Mouse (Mus musculus): Measurements from ENCODE around the gene Ctbp1. TPM values are rescaled to one million over a fixed set of nuclear protein-coding genes. Genes with fewer than 3 reads are reported as not detected.

Ctbp1 gene
- polyA plus RNA-seq, 1 experiment from 2014 or later: 418 TPM

DNA sequence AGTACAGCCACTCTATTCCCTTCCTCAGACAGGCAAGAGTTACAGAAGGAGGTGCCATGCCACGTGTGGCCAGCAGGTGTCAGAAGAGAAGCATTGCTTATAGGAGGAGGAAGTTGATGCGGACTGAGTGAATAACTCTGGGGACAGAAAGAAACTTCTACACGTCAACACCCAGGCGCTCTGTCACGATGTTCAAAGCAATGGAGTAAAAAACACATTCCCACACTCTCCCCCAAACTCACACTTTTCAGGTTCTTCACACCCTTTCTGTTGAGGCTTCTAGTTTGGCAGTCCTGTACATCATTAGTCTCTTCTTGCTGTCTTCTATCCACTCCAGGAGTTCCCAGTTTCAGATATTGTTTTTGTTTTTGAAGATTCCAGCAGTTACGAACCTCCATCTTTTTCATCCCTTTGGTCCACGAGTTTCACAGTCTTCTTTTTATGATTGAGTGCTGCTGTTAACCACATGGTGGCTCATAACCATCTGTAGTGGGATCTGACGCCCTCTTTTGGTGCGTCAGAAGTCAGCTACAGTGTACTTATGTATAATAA, 71.0 kb downstream of the Ctbp1 start:
- 14% methylated on average over 9 of the region's 9 CpGs for WGBS
- Histone ChIP-seq H3K4me3 (peak overlapping the region; percentile 9; the same call in 1 of the 2 replicates), H3K9me3 (no peaks in the 10 kb centered on the region), H3K27ac (no peak overlapping the region), H3K27me3 (no peaks in the 10 kb centered on the region), H3K36me3 (no peaks in the 10 kb centered on the region), H3K4me1 (no peaks in the 10 kb centered on the region; the same call in 1 of the 2 replicates), H3K4me2 (replicated peaks) (peak overlapping the region; percentile 43), H3K9ac (no peak overlapping the region)
- peak; percentile 56; the same call in 1 of the 2 replicates for ATAC-seq (ENCODE audit: insufficient number of reproducible peaks, insufficient read depth, low FRiP score, low TSS enrichment)

DNA sequence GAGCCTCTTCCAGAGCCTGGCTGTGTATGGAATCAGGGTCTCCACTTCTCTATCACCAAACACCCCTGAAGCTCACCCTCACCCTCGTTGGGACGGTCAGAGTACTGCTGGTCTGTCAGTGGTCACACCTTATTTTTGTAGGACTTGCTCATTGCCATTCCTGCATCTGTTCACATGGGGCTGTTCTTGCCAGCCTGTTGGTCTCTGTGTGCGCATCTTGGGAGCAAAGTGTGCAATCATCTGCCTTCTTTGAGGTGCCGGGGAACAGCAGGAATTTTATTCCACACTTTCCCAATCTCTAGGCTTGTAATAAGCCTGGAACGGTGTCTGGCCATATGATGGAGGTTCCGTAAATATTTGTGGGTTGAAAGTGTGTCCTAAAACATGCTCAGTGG, 71.6 kb downstream of the Ctbp1 start:
- H3K9ac ChIP-seq: no peak overlapping the region
- H3K4me3 ChIP-seq: no peak overlapping the region
- H3K27ac ChIP-seq: no peak overlapping the region
- H3K27me3 ChIP-seq: no peaks in the 10 kb centered on the region
- no peaks in the 10 kb centered on the region; the same call in 1 of the 2 replicates for H3K4me1 ChIP-seq
- H3K4me2 ChIP-seq (replicated peaks): no peak overlapping the region
- no peaks in the 10 kb centered on the region for H3K9me3 ChIP-seq
- WGBS: 79% methylated on average over 6 of the region's 6 CpGs
- H3K36me3 ChIP-seq: no peaks in the 10 kb centered on the region
- no peak for ATAC-seq (ENCODE audit: insufficient number of reproducible peaks, insufficient read depth, low FRiP score, low TSS enrichment)

DNA sequence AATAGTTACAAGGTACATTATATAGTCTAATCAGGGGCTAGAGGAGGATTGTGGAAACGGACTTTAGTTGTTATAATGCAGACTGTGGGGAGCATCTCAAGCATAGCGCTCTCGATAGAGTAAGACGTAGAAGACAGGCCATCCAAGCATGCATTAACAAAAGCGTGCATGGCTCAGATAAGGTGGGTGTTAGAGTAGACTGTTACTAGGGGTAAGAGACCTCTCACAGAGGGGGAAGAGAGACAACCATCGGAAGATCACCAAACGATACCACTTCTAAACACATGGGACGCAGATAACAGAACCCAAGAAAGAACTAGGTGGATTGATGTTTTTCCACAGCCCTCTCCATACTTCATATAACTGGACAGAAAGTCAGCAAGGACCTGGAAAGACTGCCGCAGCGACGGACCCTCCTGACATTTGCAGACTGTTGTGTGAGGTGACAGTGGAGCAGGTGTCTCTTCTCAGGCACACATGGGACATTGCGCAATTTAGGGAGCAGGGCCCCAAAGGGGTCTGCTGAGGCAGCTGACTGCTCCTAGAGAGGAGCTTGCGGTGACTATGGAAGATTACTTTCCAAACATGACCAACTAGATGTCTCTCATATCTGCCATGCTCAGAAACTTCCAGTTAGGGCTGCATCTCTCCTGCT, 72.2 kb downstream of the Ctbp1 start:
- H3K9me3 ChIP-seq: no peaks in the 10 kb centered on the region
- no peak overlapping the region for H3K4me2 ChIP-seq (replicated peaks)
- H3K4me1 ChIP-seq: no peaks in the 10 kb centered on the region; the same call in 1 of the 2 replicates
- no peaks in the 10 kb centered on the region for H3K27me3 ChIP-seq
- no peak overlapping the region for H3K4me3 ChIP-seq
- ATAC-seq (ENCODE audit: insufficient number of reproducible peaks, insufficient read depth, low FRiP score, low TSS enrichment): no peak
- H3K27ac ChIP-seq: no peak overlapping the region
- H3K36me3 ChIP-seq: no peaks in the 10 kb centered on the region
- WGBS: 87% methylated on average over 13 of the region's 13 CpGs
- no peak overlapping the region for H3K9ac ChIP-seq

DNA sequence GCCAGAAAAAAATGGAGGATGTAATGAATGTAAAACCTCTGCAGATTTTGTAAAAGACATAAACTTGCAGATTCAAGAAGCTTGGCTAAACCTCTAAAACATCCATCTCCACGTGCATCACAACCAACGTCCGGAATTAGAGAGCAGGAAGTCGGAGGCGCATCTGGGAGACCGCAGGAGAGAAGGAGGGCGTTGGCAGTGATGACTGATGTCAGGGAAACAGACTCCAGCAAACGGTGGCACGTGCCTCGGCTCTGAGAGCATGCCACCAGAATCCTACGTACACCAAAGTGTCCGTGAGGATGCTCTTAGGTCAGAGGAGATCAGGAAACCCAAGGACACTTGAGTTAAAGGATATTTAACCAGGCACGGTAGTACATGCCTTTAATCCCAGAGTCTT, 73.1 kb downstream of the Ctbp1 start:
- no peak overlapping the region for H3K4me2 ChIP-seq (replicated peaks)
- no peaks in the 10 kb centered on the region for H3K9me3 ChIP-seq
- H3K9ac ChIP-seq: no peak overlapping the region
- H3K36me3 ChIP-seq: no peaks in the 10 kb centered on the region
- H3K4me1 ChIP-seq: no peaks in the 10 kb centered on the region; the same call in 1 of the 2 replicates
- no peak for ATAC-seq (ENCODE audit: insufficient number of reproducible peaks, insufficient read depth, low FRiP score, low TSS enrichment)
- H3K27me3 ChIP-seq: no peaks in the 10 kb centered on the region
- 73% methylated on average over 13 of the region's 13 CpGs for WGBS
- no peak overlapping the region for H3K27ac ChIP-seq
- no peak overlapping the region for H3K4me3 ChIP-seq

DNA sequence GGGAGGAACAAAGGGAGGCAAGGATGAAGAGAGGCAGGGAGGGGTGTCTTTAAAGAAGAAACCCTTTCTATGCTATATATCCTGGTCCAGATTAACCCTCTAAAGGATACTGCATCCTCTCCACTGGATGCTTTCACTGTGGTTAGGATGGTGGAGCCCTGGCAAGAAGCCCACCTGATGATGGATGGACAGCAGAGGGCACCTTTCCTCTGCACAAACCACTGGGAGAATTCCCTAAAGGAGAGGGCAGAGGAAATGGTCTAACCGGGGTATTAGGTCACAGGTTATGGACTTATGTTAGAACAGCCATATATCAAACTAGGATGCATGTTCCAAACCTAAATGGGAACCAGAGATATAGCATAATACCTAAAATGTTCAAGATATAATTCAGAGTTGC, 74.7 kb downstream of the Ctbp1 start:
- WGBS: 48% methylated on average over 1 of the region's 1 CpGs
- Histone ChIP-seq H3K4me2 (replicated peaks) (no peak overlapping the region), H3K9ac (no peak overlapping the region), H3K27me3 (no peaks in the 10 kb centered on the region), H3K4me3 (no peak overlapping the region), H3K4me1 (no peaks in the 10 kb centered on the region; the same call in 1 of the 2 replicates), H3K36me3 (no peaks in the 10 kb centered on the region), H3K27ac (no peak overlapping the region), H3K9me3 (no peaks in the 10 kb centered on the region)
- ATAC-seq (ENCODE audit: insufficient number of reproducible peaks, insufficient read depth, low FRiP score, low TSS enrichment): no peak

Other genes starting within 250 kb of the Ctbp1 start
- 0.06 TPM in 1 of 2 replicates, not detected in the other for gene Slc5a1, start 170.8 kb downstream of the Ctbp1 start, polyA plus RNA-seq (2016; fragmentation: Nextera tagmentation; extraction: Ambion mirVana)
- gene Spon2, start 56.5 kb downstream of the Ctbp1 start, polyA plus RNA-seq (2016; fragmentation: Nextera tagmentation; extraction: Ambion mirVana): 5.9 and 6.8 TPM in 2 replicates
- gene Maea, start 60.5 kb upstream of the Ctbp1 start, polyA plus RNA-seq (2016; fragmentation: Nextera tagmentation; extraction: Ambion mirVana): 132 and 134 TPM in 2 replicates
- gene Uvssa, start 103.6 kb upstream of the Ctbp1 start, polyA plus RNA-seq (2016; fragmentation: Nextera tagmentation; extraction: Ambion mirVana): 10.9 and 11.3 TPM in 2 replicates
- not detected in 2 replicates for gene Nkx1-1, start 159.0 kb upstream of the Ctbp1 start, polyA plus RNA-seq (2016; fragmentation: Nextera tagmentation; extraction: Ambion mirVana)